Mouse (Mus musculus): Measurements from ENCODE around the gene Nfib. TPM values are rescaled to one million over a fixed set of nuclear protein-coding genes. Genes with fewer than 3 reads are reported as not detected.

Gene Nfib
- polyA plus RNA-seq, 1 experiment from 2014 or later, result 13.5 TPM

- WGBS, result 86% methylated on average over 19 of the region's 19 CpGs
- Histone ChIP-seq H3K9me3 (ENCODE audit: control insufficient read depth) (no peaks in the 10 kb centered on the region), H3K4me2 (replicated peaks; ENCODE audit: low read depth) (no peak overlapping the region), H3K36me3 (ENCODE audit: control insufficient read depth, insufficient read depth) (no peaks in the 10 kb centered on the region), H3K4me3 (ENCODE audit: low read depth, low read length) (no peak overlapping the region), H3K27me3 (replicated peaks; ENCODE audit: control insufficient read depth, insufficient read depth, low read length) (no peaks in the 10 kb centered on the region), H3K4me1 (replicated peaks; ENCODE audit: control insufficient read depth, insufficient read depth, low read length) (no peaks in the 10 kb centered on the region), H3K27ac (ENCODE audit: low read depth, low read length) (no peak overlapping the region), H3K9ac (ENCODE audit: low read depth, low read length) (no peak overlapping the region)
- TF ChIP-seq CTCF (IDR thresholded peaks at IDR 0.05; ENCODE audit: low read depth), result no peak
- no peak for ATAC-seq
These were observed 1.3 kb downstream of the Nfib start for GRCm38 (mm10) chr4:82704079-82704830.

DNA sequence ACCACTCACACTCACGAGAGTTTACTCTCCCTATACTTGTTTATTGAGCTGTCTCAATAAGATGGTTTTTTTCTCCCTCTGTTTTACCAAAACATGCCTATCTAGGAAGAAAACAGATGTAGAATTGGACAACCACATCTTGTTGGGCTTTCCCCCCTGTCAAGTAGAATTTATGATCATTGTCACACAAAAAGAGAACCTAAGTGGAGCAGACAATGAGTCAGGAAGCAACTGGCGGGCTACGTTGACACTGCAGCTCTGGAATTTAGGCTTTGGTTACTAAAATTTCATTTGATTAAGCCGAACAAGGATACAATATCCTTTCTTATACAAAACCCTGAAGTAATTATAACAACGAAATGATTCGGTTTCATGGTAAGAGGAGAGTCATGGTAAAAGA is 2.7 kb downstream of the Nfib start:
- no peak for ATAC-seq
- TF ChIP-seq CTCF (IDR thresholded peaks at IDR 0.05; ENCODE audit: low read depth), result no peak
- Histone ChIP-seq H3K27ac (ENCODE audit: low read depth, low read length) (no peak overlapping the region), H3K4me1 (replicated peaks; ENCODE audit: control insufficient read depth, insufficient read depth, low read length) (no peaks in the 10 kb centered on the region), H3K4me3 (ENCODE audit: low read depth, low read length) (no peak overlapping the region), H3K4me2 (replicated peaks; ENCODE audit: low read depth) (no peak overlapping the region), H3K9ac (ENCODE audit: low read depth, low read length) (no peak overlapping the region), H3K9me3 (ENCODE audit: control insufficient read depth) (no peaks in the 10 kb centered on the region), H3K36me3 (ENCODE audit: control insufficient read depth, insufficient read depth) (no peaks in the 10 kb centered on the region), H3K27me3 (replicated peaks; ENCODE audit: control insufficient read depth, insufficient read depth, low read length) (no peaks in the 10 kb centered on the region)
- 48% methylated on average over 6 of the region's 6 CpGs for WGBS

DNA sequence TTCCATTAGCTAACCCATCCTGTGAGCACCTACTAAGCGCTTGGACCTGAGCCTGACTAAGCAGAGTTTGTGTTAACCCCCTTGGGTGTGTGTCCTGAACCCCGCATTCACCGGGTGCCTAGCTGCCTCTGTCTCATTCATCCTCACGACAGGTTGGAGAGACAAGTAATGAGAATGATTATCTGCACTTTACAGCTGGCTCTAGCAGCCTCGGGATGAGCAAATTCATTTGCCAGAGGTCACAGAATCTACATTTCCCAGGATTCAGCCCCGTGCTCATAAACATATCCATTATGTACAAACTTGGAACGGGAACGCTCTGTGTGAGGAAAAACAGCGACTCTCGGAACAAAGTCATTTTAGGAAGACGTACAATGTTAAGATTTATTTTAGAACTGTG is 6.0 kb downstream of the Nfib start:
- no peak for TF ChIP-seq CTCF (IDR thresholded peaks at IDR 0.05; ENCODE audit: low read depth)
- no peak overlapping the region for H3K4me3 ChIP-seq (ENCODE audit: low read depth, low read length)

GRCm38 (mm10) chr4:82698616-82699015 is 6.9 kb downstream of the Nfib start:
- Histone ChIP-seq H3K27ac (ENCODE audit: low read depth, low read length) (no peak overlapping the region), H3K4me2 (replicated peaks; ENCODE audit: low read depth) (no peak overlapping the region), H3K4me3 (ENCODE audit: low read depth, low read length) (no peak overlapping the region), H3K36me3 (ENCODE audit: control insufficient read depth, insufficient read depth) (no peaks in the 10 kb centered on the region), H3K27me3 (replicated peaks; ENCODE audit: control insufficient read depth, insufficient read depth, low read length) (no peaks in the 10 kb centered on the region), H3K9me3 (ENCODE audit: control insufficient read depth) (no peaks in the 10 kb centered on the region), H3K4me1 (replicated peaks; ENCODE audit: control insufficient read depth, insufficient read depth, low read length) (no peaks in the 10 kb centered on the region), H3K9ac (ENCODE audit: low read depth, low read length) (no peak overlapping the region)
- ATAC-seq, result no peak
- WGBS, result 83% methylated on average over 12 of the region's 12 CpGs
- TF ChIP-seq CTCF (IDR thresholded peaks at IDR 0.05; ENCODE audit: low read depth), result no peak

More for the DNA sequence above, 6.0 kb downstream of the Nfib start:
- 51% methylated on average over 11 of the region's 11 CpGs for WGBS
- no peaks in the 10 kb centered on the region for H3K27me3 ChIP-seq (replicated peaks; ENCODE audit: control insufficient read depth, insufficient read depth, low read length)
- no peak overlapping the region for H3K9ac ChIP-seq (ENCODE audit: low read depth, low read length)
- no peak for ATAC-seq
- H3K36me3 ChIP-seq (ENCODE audit: control insufficient read depth, insufficient read depth), result no peaks in the 10 kb centered on the region
- no peaks in the 10 kb centered on the region for H3K4me1 ChIP-seq (replicated peaks; ENCODE audit: control insufficient read depth, insufficient read depth, low read length)
- H3K27ac ChIP-seq (ENCODE audit: low read depth, low read length), result no peak overlapping the region
- H3K4me2 ChIP-seq (replicated peaks; ENCODE audit: low read depth), result no peak overlapping the region
- H3K9me3 ChIP-seq (ENCODE audit: control insufficient read depth), result no peaks in the 10 kb centered on the region

DNA sequence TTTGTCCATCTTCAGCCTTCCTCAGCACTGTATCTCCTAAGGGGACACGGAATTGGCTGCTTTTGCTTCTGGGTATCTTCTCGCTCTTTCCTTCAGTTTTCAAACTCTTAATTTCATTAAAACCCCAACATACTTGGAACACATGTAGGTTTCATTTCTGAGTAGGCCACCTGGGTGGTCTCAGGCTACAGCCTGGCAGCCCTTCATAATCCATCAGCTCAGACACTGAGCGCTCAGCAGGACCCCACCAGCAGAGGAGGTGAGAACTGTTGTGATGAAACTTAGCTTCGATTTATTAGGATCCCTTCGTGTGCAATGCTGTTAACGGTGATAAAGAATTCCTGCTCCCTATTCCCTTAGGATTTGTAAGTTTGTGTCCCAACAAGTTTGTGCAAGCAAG is 8.4 kb downstream of the Nfib start:
- TF ChIP-seq CTCF (IDR thresholded peaks at IDR 0.05; ENCODE audit: low read depth), result no peak
- 64% methylated on average over 6 of the region's 6 CpGs for WGBS

DNA sequence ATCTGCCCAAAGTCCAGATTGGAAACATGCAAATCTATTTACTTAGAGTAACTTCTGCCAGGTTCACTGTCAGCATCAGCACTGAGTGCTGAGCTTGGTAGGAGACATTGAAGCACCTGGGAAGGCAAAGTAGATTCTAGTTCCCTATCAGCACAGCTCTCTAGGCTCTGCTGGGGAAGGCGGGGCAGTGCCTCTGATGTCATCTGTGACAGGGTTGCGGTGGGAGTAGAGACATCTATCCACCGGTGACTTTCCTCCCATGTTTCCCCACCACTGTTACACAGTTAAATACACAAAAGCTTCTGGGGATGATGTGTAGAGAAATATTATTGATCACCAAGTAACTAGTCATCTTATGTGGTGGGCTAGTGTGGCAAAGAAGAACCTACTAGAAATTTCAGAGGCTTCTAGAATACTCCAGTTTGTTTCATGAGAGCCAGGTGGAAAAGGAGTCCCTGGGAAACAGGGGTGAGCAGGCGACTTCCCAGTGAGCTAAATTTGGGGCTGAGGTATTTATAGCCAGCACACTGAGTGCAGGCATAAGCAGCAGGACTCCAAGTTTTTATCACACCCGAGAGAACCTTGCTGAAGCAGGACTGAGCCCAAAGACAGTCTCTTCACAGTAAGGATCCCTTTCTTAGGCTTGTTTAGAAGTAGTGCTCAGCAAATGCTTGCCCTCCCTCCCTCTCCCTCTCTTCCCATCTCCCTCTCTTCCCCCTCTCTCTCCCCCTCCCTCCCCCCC is 9.6 kb downstream of the Nfib start:
- Histone ChIP-seq H3K27ac (ENCODE audit: low read depth, low read length) (no peak overlapping the region), H3K36me3 (ENCODE audit: control insufficient read depth, insufficient read depth) (no peaks in the 10 kb centered on the region), H3K4me1 (replicated peaks; ENCODE audit: control insufficient read depth, insufficient read depth, low read length) (no peaks in the 10 kb centered on the region), H3K9ac (ENCODE audit: low read depth, low read length) (no peak overlapping the region), H3K27me3 (replicated peaks; ENCODE audit: control insufficient read depth, insufficient read depth, low read length) (no peaks in the 10 kb centered on the region), H3K9me3 (ENCODE audit: control insufficient read depth) (no peaks in the 10 kb centered on the region), H3K4me3 (ENCODE audit: low read depth, low read length) (no peak overlapping the region), H3K4me2 (replicated peaks; ENCODE audit: low read depth) (no peak overlapping the region)
- no peak for ATAC-seq
- TF ChIP-seq CTCF (IDR thresholded peaks at IDR 0.05; ENCODE audit: low read depth), result no peak
- WGBS, result 67% methylated on average over 5 of the region's 5 CpGs

More for the DNA sequence above, 8.4 kb downstream of the Nfib start:
- Histone ChIP-seq H3K4me2 (replicated peaks; ENCODE audit: low read depth) (no peak overlapping the region), H3K4me1 (replicated peaks; ENCODE audit: control insufficient read depth, insufficient read depth, low read length) (no peaks in the 10 kb centered on the region), H3K9me3 (ENCODE audit: control insufficient read depth) (no peaks in the 10 kb centered on the region), H3K9ac (ENCODE audit: low read depth, low read length) (no peak overlapping the region), H3K36me3 (ENCODE audit: control insufficient read depth, insufficient read depth) (no peaks in the 10 kb centered on the region), H3K27ac (ENCODE audit: low read depth, low read length) (no peak overlapping the region), H3K27me3 (replicated peaks; ENCODE audit: control insufficient read depth, insufficient read depth, low read length) (no peaks in the 10 kb centered on the region), H3K4me3 (ENCODE audit: low read depth, low read length) (no peak overlapping the region)
- ATAC-seq, result no peak

Data from intestine, postnatal 0 days (tissue).